Mouse (Mus musculus): ENCODE results near the gene H2-Q10. TPM values are rescaled to one million over a fixed set of nuclear protein-coding genes. Genes with fewer than 3 reads are reported as not detected.
A peak's percentile ranks its signal among the peaks of the same experiment; 100 is the strongest.
"Not testable (repeated sequence)": the region's sequence is repeated elsewhere in the genome, so short reads cannot be mapped to it uniquely, and the experiment has no call there.

Gene H2-Q10
- total and polyA plus RNA-seq, 3 experiments: 0.34 to 7.0 (median 0.37) TPM

- intact Hi-C loops (cut with DNase I); H3K36me3 ChIP-seq (ENCODE audit: control insufficient read depth, insufficient read depth, low read length); H3K4me1 ChIP-seq (ENCODE audit: control insufficient read depth, insufficient read depth, low read length); H3K79me2 ChIP-seq (replicated peaks; ENCODE audit: control insufficient read depth, insufficient read depth, low read length); H3K27me3 ChIP-seq (ENCODE audit: control insufficient read depth, insufficient read depth, low read length); H3K27ac ChIP-seq: not testable (repeated sequence)
- DNase-seq: peak; percentile 56 to 77
- peak; percentile 47; the same call in 1 of the 2 replicates for TF ChIP-seq POLR2A (IDR thresholded peaks at IDR 0.05; ENCODE audit: insufficient read depth, low read depth, low read length)
- 2% methylated on average over 58 of the region's 66 CpGs for whole genome bisulfite sequencing
- Histone ChIP-seq H3K4me3 (peak within 1 kb of the TSS; percentile 38), H3K9ac (ENCODE audit: low read depth, low read length) (peak within 1 kb of the TSS; percentile 59)
Measured at GRCm38 (mm10) chr17:35424624-35425416, 45.1 kb upstream of the H2-Q10 start, which contains the start of gene H2-Q6. TSS of gene H2-Q6 (plus strand) at chr17:35424850.

GRCm38 (mm10) chr17:35425474-35425873 lies 44.4 kb upstream of the H2-Q10 start:
- H3K36me3 ChIP-seq (ENCODE audit: control insufficient read depth, insufficient read depth, low read length); H3K4me3 ChIP-seq; H3K79me2 ChIP-seq (replicated peaks; ENCODE audit: control insufficient read depth, insufficient read depth, low read length); H3K27ac ChIP-seq; H3K9ac ChIP-seq (ENCODE audit: low read depth, low read length); intact Hi-C loops (cut with DNase I); H3K27me3 ChIP-seq (ENCODE audit: control insufficient read depth, insufficient read depth, low read length); H3K4me1 ChIP-seq (ENCODE audit: control insufficient read depth, insufficient read depth, low read length): not testable (repeated sequence)
- WGBS: 25% methylated on average over 28 of the region's 28 CpGs
- peak; percentile 24 to 37 for DNase-seq

DNA sequence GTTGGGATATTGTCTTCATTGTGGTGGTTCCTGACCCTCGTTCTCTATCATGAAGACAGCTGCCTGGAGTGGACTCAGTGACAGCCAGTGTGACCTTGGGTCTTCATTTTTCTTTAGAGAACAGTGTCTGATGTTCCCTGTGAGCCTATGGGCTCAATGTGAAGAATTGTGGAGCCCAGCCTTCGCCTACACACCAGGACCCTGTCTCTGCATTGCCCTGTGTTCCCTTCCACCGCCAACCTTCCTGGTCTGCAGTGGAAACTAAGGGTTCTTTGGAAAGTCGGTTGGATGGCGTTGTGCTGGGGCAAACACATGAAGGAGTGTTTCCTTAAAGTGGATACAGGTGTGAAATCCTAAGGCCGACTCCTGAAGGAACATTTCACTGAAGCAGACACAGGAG lies 41.0 kb upstream of the H2-Q10 start:
- H3K79me2 ChIP-seq (replicated peaks; ENCODE audit: control insufficient read depth, insufficient read depth, low read length); H3K4me1 ChIP-seq (ENCODE audit: control insufficient read depth, insufficient read depth, low read length); H3K9ac ChIP-seq (ENCODE audit: low read depth, low read length); H3K27me3 ChIP-seq (ENCODE audit: control insufficient read depth, insufficient read depth, low read length); DNase-seq; H3K36me3 ChIP-seq (ENCODE audit: control insufficient read depth, insufficient read depth, low read length); intact Hi-C loops (cut with DNase I); H3K27ac ChIP-seq; H3K4me3 ChIP-seq: not testable (repeated sequence)
- WGBS: 83% methylated on average over 6 of the region's 6 CpGs

DNA sequence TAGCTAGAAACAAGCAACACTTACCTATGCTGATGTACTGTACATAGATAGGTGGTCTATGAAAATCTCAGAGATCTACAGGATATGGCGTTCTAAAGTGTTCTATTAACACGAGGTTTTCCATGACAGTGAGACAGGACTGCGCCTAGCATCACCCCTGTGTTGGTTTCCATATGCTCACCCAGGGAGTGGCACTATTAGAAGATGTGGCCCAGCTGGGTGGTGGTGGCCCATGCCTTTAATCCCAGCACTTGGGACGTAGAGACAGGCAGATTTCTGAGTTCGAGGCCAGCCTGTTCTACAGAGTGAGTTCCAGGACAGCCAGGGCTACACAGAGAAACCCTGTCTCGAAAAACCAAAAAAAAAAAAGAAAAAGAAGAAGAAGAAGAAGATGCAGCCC lies 39.2 kb upstream of the H2-Q10 start:
- DNase-seq; H3K9ac ChIP-seq (ENCODE audit: low read depth, low read length); intact Hi-C loops (cut with DNase I); H3K4me1 ChIP-seq (ENCODE audit: control insufficient read depth, insufficient read depth, low read length); H3K36me3 ChIP-seq (ENCODE audit: control insufficient read depth, insufficient read depth, low read length); H3K79me2 ChIP-seq (replicated peaks; ENCODE audit: control insufficient read depth, insufficient read depth, low read length); H3K27me3 ChIP-seq (ENCODE audit: control insufficient read depth, insufficient read depth, low read length); H3K27ac ChIP-seq; H3K4me3 ChIP-seq: not testable (repeated sequence)
- 80% methylated on average over 6 of the region's 6 CpGs for WGBS

DNA sequence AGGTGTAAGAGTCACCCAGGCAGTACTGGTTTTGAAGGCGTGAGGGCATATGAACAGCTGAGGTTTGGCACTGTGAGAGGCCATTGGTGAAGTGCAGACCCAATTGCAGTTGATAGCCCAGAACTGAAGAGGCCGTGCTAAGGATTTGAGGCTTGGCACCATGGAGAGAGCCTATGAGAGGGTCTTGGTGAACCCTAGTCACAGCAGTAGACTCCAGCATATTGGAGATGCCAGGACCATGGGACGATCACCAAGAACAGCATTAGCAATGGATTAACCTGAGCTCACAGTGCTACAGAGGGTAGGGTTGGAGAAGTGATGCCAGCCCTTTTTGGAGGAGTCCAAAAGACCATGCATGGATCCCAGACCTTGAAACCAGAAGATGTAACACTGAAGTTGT lies 37.7 kb upstream of the H2-Q10 start:
- H3K79me2 ChIP-seq (replicated peaks; ENCODE audit: control insufficient read depth, insufficient read depth, low read length); DNase-seq; H3K27me3 ChIP-seq (ENCODE audit: control insufficient read depth, insufficient read depth, low read length); H3K4me3 ChIP-seq; H3K9ac ChIP-seq (ENCODE audit: low read depth, low read length); H3K36me3 ChIP-seq (ENCODE audit: control insufficient read depth, insufficient read depth, low read length); H3K4me1 ChIP-seq (ENCODE audit: control insufficient read depth, insufficient read depth, low read length); intact Hi-C loops (cut with DNase I); H3K27ac ChIP-seq: not testable (repeated sequence)
- 84% methylated on average over 3 of the region's 3 CpGs for WGBS

DNA sequence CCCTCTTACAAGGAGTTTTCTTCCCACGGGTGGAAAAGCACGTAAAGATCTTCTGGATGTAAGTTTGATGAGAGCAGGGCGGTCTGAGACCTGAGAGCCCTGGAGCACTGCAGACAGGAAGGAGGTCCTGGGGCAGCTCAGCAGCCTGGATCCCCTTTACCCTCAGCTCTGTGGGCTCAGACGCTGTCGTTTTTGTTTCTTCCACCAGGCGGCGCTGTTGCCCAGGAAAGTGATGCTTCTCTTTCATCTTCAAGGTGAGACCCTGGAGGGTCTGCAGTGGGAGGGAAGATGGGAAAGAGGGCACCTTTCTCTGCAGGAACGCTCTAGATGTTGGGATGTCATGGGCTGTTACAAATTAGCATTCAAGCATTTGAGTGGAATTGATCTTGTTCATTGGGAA lies 35.1 kb upstream of the H2-Q10 start:
- peak; percentile 57 for TF ChIP-seq CTCF (IDR thresholded peaks at IDR 0.05)
- H3K9ac ChIP-seq (ENCODE audit: low read depth, low read length); DNase-seq; H3K4me1 ChIP-seq (ENCODE audit: control insufficient read depth, insufficient read depth, low read length); H3K27ac ChIP-seq; H3K36me3 ChIP-seq (ENCODE audit: control insufficient read depth, insufficient read depth, low read length); H3K79me2 ChIP-seq (replicated peaks; ENCODE audit: control insufficient read depth, insufficient read depth, low read length); H3K27me3 ChIP-seq (ENCODE audit: control insufficient read depth, insufficient read depth, low read length); H3K4me3 ChIP-seq; intact Hi-C loops (cut with DNase I): not testable (repeated sequence)
- WGBS: 10% methylated on average over 8 of the region's 8 CpGs

DNA sequence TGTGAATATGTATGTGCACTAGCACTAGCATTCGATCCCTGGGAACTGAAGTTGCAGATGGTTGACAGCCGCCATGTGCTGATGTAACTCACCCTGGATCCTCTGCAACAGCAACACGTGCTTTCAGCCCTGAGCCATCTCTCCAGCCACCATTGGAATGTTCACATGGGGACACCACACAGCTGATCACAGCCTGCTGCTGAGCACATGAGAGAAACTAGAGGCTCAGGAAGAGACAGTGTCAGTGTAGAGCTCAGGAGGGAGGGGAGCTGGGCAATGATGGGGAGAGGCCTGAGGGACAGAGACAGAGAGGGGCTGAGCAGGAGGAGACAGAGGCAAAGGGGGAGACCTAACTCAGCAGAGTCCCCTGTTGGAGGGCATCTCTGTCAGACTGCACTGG lies 34.3 kb upstream of the H2-Q10 start:
- DNase-seq; H3K27ac ChIP-seq; intact Hi-C loops (cut with DNase I); H3K27me3 ChIP-seq (ENCODE audit: control insufficient read depth, insufficient read depth, low read length); H3K4me3 ChIP-seq; H3K9ac ChIP-seq (ENCODE audit: low read depth, low read length); H3K4me1 ChIP-seq (ENCODE audit: control insufficient read depth, insufficient read depth, low read length); H3K36me3 ChIP-seq (ENCODE audit: control insufficient read depth, insufficient read depth, low read length); H3K79me2 ChIP-seq (replicated peaks; ENCODE audit: control insufficient read depth, insufficient read depth, low read length): not testable (repeated sequence)
- WGBS: 67% methylated on average over 3 of the region's 3 CpGs

DNA sequence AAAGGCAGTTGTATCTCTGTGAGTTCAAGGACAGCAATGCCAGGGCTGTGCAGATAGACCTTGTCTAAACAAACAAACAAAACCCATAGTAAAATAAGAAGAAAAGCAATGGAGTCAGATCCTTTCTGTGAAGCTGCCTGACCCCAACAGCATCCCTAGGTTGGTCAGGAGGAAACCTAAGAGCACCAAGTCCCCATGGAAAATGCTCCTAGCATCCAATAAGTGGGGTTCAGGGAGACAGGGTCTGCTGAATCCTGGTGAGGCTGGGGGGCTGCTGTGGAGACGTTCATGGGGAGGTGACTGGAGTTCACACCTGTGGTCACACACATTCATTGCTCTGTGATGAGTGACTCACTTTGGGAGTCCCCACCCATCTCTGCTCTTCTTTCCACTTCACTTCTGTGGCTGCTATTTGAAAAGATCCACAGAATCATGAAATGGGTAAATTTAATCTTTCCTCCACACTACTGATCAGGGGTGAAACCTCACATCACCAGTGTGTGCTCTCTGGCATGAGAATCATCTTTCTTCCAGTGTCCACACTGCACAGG lies 32.4 kb upstream of the H2-Q10 start:
- H3K9ac ChIP-seq (ENCODE audit: low read depth, low read length); H3K27me3 ChIP-seq (ENCODE audit: control insufficient read depth, insufficient read depth, low read length); H3K79me2 ChIP-seq (replicated peaks; ENCODE audit: control insufficient read depth, insufficient read depth, low read length); H3K36me3 ChIP-seq (ENCODE audit: control insufficient read depth, insufficient read depth, low read length); H3K27ac ChIP-seq; DNase-seq; intact Hi-C loops (cut with DNase I); H3K4me3 ChIP-seq; H3K4me1 ChIP-seq (ENCODE audit: control insufficient read depth, insufficient read depth, low read length): not testable (repeated sequence)
- 51% methylated on average over 1 of the region's 1 CpGs for WGBS

- H3K27ac ChIP-seq; H3K4me1 ChIP-seq (ENCODE audit: control insufficient read depth, insufficient read depth, low read length); H3K9ac ChIP-seq (ENCODE audit: low read depth, low read length); intact Hi-C loops (cut with DNase I); H3K36me3 ChIP-seq (ENCODE audit: control insufficient read depth, insufficient read depth, low read length); H3K4me3 ChIP-seq; H3K27me3 ChIP-seq (ENCODE audit: control insufficient read depth, insufficient read depth, low read length); DNase-seq; H3K79me2 ChIP-seq (replicated peaks; ENCODE audit: control insufficient read depth, insufficient read depth, low read length): not testable (repeated sequence)
- WGBS: 96% methylated on average over 3 of the region's 3 CpGs
Measured at GRCm38 (mm10) chr17:35438395-35438794, 31.5 kb upstream of the H2-Q10 start.

GRCm38 (mm10) chr17:35438885-35439284 lies 31.0 kb upstream of the H2-Q10 start, which contains the start of gene H2-Q7:
TSS of gene H2-Q7 (plus strand) at chr17:35439155.
- H3K79me2 ChIP-seq (replicated peaks; ENCODE audit: control insufficient read depth, insufficient read depth, low read length); H3K36me3 ChIP-seq (ENCODE audit: control insufficient read depth, insufficient read depth, low read length); intact Hi-C loops (cut with DNase I); H3K27ac ChIP-seq; H3K27me3 ChIP-seq (ENCODE audit: control insufficient read depth, insufficient read depth, low read length); H3K4me1 ChIP-seq (ENCODE audit: control insufficient read depth, insufficient read depth, low read length): not testable (repeated sequence)
- 6% methylated on average over 18 of the region's 18 CpGs for WGBS
- peak; percentile 81 to 88 for DNase-seq
- peak within 1 kb of the TSS; percentile 56 for H3K9ac ChIP-seq (ENCODE audit: low read depth, low read length)
- peak within 1 kb of the TSS; percentile 51 for H3K4me3 ChIP-seq

Measured in heart, adult 2 months (tissue).